Mouse (Mus musculus) heart, postnatal 0 days (tissue): ENCODE data around the gene Snx32.

Experiments used
- CTCF ChIP-seq: IDR thresholded peaks from 2 replicates; pipeline ENCODE4 v1.5.1; 2016; ENCODE audit warnings: antibody characterized with exemption, control low read depth, low read depth
- EP300 ChIP-seq: IDR thresholded peaks from 2 replicates; pipeline ENCODE4 v1.6.1; 2016; ENCODE audit warnings: antibody characterized with exemption, low read depth

DNA sequence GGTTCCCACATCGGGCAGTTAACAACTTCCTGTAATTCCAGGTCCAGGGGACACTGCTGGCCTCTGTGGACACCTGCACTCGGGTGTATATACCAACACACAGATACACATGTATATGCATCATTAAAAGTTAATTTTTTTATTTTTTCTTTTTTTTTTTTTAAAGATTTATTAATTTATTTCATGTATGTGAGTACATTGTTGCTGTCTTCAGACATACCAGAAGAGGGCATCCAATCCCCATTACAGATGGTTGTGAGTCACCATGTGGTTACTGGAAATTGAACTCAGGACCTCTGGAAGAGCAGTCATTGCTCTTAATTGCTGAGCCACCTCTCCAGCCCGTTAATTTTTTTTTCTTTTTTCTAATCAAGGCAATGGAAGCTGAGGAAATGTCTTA, 37.5 kb downstream of the Snx32 start:
- TF ChIP-seq CTCF (no peak), EP300 (no peak)
